Mouse (Mus musculus) right cerebral cortex, postnatal 4 days (tissue): ENCODE measurements around the gene Rsrc1.
A peak's percentile ranks its signal among the peaks of the same experiment; 100 is the strongest.
"Not testable (repeated sequence)": the region's sequence is repeated elsewhere in the genome, so short reads cannot be mapped to it uniquely, and the experiment has no call there.

Experiments used
- DNase-seq: peaks from one replicate; pipeline ENCODE4 v3.0.0-alpha.2; 2022

Rsrc1 gene

DNA sequence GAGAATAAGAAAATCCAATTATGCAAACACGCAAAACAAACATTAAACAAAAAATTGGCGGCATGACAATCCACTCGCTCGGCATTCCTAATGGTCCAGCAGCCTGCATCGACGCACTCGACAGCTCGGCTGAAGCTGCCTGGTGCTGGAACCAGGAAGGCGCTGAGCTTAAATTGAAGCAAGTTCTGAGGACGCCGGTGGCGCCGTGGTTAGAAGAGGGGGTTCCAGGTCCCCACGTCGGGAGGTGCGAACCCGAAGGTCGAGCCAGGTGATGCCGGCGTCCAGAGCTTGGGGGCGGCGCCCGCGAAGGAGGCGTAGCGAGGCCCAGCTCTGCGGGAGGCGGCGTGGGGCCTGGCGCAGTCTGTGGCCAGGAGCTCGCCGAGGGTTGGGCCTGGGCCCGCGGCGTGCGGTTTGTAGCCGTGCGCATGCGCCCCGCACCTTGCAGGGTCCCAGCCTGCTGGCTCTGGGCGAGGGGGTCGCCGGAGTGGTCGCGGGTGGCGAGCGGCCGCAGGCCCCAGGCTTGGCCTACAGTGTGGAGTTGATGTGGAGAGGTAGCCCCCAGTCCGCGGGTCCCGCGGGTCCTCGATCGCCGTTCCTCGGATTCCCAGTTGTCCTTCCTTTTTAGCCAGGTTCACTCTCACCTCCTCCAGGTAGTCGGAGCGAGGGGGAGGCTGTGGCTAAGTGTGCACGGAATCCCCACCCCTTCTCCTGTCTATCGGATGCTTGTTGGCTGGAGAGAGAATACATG lies 4.5 kb downstream of the Rsrc1 start:
- peak; percentile 68 for DNase-seq

DNA sequence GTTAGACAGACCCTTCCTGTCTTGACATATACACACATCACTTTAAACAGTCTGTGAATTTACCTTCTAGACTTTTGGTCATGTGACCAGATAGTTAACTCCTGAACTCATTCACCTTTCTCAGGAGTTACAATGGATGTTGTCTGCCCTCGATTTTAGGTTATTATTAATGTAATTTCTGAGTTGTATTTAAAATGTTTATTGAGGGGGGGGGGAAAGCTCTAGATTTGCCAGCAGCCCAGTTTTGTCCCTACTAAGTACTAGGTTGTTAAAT lies 5.0 kb downstream of the Rsrc1 start:
- no peak for DNase-seq

DNA sequence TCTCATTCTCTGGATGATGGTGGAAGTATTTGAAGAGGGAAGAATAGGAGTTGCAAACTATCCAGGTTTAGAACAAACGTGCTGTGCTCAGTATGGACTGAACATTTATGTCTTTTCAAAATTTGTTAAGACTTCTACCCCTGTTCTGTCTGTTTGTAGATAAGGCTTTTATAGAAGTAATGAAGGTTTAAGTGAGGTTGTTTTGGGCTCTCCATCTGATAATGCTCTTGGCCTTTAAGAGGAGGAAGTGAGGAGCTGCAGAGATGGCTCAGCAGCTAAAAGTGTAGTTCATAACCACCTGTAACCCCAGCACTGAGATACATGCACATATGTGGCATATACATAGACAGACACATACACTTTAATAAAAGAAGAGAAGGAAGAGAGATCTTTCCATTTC lies 15.6 kb downstream of the Rsrc1 start:
- no peak for DNase-seq

DNA sequence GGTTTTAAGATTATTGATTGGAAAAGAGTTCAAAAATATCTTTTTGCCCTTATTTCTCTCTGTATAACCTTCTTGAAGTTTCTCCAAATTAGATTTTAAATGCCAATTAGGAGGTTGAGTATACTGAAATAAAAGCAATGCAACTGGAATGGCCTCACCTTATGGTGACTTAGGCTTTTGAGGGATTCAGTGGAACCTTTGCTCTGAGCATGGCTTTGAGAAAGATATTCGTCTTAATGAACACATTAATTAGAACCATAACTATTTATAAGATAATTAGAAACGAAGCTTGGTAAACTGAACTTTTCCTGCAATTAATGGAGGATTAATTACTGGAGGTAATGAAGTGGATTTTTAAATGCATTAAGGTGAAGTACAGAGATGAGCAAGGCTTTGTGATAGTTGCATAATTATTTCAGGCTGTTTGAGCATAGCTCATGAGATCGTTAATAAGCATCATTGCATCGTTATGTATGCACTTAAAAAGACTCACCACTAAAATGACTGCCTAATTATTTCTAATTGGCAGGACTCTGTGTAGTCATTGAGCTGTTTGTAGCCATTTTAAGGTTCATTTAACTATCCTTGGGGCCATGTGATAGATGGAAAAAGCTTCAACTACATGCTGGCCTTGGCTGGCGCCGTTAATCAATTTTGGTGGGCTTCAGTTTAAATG lies 55.3 kb downstream of the Rsrc1 start:
- no peak for DNase-seq

DNA sequence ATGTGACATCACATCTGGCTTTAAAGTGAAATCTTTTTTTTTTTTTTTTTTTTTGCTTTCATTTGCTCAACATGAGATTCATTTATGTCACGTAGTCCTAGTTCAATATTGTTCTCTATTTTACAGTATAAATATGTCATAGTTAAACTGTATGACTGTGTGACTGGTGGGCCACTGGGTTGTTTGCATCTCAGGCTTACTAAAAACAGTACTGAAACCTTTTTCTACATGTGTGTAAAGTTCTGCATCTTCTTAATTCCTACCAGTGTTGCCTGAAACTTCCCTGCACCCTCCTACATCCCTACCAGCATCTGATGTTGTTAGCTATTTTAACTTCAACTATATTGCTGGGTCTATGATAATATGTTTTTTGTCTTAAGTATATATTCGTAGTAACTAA lies 78.6 kb downstream of the Rsrc1 start:
- no peak for DNase-seq

DNA sequence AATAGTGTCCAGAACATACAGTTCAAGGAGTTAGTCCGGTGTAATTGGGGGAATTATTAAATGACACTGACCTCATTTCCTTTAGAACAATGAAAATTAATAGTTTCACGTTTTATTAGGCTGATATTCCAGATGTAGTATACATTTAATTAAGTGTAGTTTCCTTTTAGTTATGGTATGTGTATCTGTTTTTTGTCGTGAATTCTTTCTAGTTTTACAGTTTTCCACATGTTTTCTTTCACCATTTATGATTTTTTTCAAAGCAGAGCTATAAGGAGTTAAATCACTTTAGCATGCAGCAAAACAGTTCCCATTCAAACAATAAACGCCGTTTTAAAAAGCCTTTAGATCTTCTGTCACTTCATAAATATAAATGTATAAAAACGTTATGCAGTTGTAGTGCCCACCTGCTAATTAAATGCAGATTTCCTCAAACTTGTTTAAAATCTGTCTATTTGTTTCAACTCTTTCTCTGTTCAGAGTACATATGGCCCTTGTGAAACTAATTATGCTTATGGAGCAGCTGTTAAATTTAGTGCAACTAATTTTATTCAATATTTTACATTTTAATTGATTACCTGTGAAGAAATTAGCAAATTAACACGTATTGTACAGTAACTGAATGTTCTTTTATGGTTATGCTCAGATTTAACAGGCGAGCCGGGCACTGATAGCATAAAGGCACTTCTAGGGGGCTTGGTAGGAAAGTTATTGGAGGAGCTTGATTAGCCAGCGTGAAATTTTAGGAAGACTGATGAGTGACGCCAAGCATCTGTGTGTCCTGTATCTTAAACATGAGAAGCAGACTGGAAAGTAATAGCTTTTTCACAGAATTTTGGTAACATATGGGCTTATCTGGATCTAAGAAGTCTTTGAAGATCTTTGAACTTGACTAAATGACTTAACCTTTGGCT lies 89.6 kb downstream of the Rsrc1 start:
- no peak for DNase-seq

DNA sequence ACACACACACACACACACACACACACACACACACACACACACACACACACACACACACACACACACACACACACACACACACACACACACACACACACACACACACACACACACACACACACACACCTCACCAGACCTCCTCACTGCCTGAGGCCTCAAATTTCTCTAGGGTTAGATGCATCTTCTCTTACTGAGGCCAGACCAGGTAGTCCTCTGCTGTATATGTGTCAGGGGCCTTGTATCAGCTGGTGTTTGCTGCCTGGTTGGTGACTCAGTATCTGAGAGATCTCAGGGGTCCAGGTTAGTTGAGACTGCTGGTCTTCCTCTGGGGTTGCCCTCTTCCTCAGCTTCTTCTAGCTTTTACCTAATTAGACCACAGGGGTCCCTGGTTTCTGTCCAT lies 92.5 kb downstream of the Rsrc1 start:
- DNase-seq: not testable (repeated sequence)

DNA sequence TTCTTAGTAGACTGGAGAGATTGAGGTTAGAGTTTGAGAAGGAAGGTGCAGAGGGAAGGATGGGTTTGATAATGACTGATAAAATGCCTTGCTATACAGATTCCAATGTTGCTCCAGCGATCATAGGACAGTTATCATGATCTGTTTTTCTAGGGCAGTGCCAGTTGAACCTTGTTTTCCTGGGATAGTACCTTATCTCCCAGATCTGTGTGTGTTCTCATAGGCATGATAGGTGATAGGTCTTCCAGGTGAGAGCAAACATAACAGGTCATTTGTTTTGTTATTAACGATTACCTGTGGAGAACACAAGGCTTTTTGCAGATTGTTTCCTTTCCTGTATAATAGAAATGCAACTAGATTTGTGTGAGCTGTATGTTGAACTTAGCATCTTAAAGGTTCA lies 94.3 kb downstream of the Rsrc1 start:
- no peak for DNase-seq

DNA sequence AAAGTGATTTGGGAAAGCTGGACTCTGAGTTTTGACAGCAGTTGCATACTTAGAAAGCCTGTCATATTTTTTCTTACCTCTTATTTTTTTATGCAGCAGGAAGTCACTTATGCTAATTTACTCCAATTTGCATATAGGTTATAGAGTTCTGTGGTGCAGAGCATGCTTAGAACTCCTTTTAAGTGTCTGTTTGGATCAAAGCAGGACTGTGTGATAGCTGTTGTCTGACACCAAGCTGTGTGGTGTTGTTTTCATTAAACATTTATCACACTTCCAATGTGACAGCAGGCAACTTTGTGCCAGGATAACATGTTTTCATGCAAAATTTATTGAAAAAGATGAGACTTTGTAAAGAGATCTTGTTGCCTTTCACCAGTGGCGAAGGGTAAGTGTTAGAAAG lies 103.6 kb downstream of the Rsrc1 start:
- no peak for DNase-seq

DNA sequence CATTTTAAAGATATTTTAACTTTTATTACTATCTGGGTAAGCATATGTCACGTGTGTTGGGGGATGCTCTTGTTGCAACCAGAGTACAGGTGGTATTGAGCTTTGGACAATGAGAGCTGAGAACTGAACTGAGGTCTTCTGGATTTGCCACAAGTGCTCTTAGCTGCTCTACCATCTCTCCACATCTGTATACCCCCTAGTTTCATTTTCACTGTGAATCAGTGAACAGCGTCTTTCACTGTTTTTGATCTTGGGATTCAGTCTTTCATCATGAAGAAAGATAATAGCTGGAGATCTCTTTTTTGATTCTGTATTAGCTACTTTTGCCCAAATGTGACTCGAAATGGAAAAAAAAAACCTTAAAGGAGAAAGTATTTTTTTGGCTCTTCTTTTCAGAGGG lies 127.2 kb downstream of the Rsrc1 start:
- no peak for DNase-seq

DNA sequence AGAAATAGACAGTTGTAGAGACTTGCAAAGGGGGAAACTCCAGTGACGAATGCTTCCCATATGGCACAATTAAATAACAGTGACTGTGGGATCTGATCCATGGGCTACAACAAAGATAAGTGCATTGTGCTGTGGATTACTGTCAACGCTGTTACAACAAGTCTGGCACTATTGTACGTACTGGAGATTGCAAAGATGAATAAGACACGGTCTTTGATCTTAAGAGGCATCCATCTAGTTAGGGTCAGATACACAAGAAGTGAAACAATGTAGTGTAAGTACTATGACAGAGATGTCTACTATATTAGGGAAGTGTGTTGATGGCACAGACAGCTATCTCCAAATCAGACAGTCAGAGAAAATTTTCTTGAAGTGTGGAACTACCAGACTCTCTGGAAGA lies 135.1 kb downstream of the Rsrc1 start:
- no peak for DNase-seq

DNA sequence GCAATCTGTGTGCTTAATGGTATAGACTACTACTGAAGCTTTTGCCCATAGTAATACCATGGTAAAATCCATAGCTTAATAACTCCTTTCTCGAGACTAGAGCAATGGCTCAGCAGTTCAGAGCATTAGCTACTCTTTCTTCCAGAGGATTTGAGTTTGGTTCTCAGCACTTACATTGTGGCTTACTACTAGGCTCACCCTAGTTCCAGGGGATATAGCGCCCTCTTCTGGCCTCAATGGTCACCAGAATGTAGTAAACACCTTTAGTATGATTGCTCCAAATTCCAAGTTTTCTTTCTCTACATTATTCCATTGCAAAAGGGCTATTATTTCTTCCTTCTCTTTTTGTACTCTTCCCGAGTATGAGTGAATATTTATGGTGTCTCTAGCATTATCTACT lies 151.3 kb downstream of the Rsrc1 start:
- no peak for DNase-seq

DNA sequence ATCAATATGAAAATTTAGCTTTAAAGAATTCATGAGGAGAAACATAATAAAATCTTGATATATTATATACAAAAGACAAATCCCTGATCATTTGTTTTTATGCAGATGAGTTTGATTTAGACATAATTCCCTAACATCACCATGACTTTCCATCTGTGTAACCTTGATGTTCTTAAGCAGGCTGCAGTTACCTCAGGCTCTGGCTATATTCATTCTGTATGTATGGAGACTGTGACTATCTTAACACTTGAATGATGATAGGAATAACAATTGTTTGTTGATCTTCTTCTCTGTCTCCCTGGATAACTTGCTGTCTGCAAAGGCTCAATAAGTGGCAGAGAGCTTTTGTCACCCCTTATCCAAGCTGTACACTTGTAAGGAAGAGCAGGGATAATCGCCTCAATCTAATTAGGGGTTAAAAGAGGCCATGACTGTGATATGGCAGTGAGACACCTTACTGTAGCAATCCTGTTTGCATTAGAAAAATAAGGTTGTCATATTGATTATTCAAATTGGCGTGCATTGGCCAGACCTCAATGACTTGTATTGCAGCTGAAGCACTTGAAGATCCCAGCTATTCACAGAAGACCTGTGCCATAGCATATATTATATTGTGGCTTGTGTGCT lies 154.7 kb downstream of the Rsrc1 start:
- no peak for DNase-seq

DNA sequence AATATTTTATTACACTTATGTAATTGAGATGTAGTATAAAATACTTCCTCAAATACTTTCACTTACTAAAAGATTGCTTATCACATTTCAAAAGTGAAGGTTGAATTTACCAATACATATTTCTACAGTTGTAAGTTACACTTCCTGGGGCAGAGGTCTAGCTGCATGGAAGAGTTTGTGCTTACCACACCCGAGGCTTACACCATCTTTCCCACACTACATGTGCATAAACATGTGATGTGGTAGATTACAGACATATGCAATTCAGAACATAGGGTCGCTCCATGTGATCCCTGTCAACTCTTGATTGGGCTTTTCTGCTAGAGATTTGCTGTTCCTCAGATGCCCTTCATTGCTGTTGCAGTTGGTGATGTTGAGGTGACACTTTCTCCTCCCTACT lies 163.8 kb downstream of the Rsrc1 start:
- DNase-seq: no peak

DNA sequence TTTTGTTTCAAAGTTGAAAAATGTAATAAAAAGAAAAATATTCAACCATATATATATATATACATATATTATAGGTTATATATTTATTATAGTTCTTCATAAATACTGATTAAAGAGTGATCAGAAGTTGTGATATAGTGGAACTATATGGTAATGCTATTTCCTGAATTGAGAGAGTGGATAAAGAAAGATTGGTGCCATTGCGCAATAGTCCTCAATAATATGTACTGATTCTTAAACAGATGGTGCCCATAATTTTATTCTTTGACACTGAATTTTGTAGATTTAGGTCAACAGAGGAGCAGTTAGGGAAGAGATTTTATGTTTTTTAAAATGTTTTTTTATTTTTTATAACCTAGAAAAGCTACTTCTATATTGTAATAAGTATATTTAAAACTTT lies 165.1 kb downstream of the Rsrc1 start:
- no peak for DNase-seq

DNA sequence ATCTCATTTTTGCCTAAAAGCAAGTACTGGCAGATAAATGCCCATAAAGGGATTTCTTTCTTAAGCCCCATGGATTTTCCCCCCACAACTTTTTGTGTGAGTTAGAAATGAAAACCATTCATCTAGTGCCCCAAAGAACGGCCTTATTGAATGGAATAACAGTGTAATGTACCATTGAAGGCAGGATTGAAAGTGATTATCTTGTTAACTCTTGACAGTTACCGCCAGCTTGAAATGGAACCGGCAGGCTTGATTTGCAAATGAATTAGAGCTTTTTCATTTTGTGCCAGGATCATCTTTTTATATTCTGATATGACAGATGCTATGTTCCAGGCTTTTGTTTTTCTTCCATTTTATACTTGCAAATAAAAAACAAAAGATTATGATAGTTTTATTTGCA lies 166.1 kb downstream of the Rsrc1 start:
- DNase-seq: no peak

DNA sequence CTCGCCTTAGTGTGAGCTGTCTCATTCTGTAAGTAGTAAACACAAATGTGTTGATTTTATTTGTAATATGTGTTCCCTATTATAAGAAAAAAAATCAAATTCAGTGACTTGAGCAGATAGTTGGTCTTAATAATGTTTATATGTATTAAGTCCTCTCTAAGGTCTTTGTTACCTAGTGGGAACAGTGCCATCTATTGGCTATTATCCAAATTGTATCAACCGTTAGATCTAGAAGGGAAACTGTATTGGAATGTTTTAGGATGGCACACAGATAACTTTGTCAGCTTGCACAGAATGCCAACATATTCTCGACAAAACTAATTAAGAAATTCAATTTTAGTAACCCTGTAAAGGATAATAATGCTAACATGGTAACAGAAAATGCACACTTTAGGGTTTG lies 216.0 kb downstream of the Rsrc1 start:
- no peak for DNase-seq

DNA sequence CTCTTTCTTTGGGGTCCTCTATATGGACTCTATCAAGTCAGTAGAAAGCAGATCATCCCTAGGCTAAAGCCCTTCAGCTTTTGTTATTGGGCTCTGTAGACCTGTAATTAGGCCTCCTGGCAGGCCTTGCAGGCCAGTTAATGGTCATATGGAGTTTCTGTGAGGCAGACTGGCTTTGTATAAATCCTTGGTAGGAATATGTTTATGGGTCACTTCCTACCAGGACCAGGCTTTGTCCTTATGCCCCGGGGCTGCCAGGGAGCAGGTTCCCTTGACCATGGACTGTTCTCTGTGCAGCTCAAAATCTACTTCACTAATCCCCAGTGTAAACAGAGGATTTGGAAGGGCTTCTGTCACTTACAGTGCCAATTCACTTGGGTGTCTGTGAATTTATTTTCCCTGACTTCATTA lies 231.9 kb downstream of the Rsrc1 start:
- DNase-seq: no peak

DNA sequence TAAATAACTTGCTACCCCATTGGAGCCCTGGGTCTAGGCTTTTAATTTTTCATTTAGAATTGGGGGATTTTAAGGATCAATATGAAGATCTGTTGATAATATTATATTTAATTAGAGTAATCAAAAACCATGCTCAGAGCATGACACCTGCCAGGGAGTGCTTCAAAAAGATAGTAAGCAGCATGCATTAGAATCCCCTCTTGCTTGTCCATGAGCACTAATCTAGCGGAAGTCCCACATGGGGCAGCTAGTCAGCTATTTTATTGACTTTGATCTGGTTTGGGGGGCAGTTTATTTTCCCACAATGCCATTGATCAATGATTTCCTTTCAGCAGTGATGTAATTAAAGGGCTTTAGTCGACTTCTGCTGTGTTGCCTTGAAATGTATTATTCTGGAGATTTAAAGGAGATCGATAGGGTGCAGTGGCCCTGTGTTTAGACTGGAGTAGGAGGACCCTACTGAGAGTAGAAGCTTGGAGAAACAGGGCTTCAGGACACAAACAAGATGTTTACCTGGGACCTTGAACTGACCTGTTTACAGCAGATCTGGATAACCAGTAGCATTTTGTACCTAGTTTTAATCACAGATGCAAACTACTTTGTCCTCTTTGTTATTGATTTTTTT lies 251.5 kb downstream of the Rsrc1 start:
- no peak for DNase-seq

DNA sequence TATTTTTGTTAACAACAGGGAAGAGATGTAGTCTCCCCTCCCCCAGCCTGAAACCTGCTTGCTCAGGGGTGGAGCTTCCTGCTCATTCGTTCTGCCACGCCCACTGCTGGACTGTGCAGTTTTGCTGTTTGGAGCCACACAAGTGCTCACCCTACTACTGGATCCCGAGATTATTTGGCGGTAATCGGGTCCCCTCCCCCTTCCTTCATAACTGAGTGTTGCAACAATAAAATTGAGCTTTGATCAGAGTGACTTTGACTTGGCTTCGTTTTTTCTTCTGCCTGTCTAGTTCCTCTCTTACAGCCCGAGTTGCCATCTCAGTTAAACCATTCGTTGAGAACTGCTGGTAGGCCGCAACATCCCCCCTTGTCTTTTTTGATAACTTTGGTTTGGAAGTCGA lies 261.3 kb downstream of the Rsrc1 start:
- not testable (repeated sequence) for DNase-seq

DNA sequence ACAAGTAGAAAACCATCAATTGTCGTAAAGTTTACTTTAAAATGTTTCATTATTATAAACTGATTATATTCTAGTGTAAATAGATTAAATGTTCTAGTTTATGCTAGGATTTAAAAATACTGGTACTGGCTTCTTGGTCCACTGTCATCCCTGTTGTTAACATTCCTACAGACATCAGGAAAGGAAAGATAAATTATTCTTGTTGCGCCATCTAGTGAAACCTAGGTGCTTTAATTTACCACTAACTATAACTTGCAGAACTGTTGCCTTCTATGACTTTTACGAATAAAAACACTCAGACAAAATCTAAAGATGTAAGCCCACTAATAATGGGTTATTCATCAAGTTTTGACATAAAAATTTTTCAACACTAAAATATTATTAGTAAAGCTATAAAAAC lies 286.3 kb downstream of the Rsrc1 start:
- DNase-seq: no peak

DNA sequence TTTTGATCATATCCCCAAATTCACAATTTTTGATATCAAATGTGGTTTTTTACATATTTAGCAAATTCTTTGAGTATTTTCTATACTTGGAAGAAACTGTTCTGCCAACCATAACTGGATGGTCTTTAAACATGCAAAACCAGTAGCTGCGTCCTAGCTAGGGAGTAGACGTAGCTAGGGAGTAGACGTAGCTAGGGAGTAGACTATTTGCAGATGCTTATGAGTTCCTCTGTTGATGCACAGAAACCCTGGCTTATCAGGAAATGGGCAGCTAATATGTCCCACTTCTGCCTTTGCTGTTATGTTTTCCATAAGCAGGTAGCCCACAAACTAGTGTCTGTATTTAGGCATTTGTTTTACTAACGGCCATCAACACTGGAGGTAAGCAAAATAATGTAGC lies 298.6 kb downstream of the Rsrc1 start:
- DNase-seq: no peak

DNA sequence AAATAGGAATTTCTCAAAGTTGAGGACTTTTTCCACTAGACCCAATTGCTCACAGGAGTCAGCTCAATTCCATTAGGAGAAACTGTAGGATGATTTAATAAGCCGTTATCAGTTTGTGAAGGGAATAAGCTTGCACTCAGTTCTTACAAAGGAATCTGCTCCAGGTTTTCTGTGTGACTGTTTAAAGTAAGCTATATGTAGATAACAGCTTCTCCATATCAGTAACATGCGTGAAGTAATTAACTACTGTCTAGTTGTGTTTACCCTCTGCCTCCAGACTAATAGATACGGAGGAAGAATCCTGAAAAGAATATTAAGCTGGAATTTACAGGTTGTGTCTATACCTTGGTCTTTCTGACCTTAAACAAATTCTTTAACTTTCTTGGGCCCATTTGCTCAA lies 299.1 kb downstream of the Rsrc1 start:
- DNase-seq: no peak
